Mouse (Mus musculus) forebrain, embryonic 10.5 days (tissue): ENCODE measurements around the gene Pcnp. TPM values are rescaled to one million over a fixed set of nuclear protein-coding genes. Genes with fewer than 3 reads are reported as not detected.
"Not testable (repeated sequence)": the region's sequence is repeated elsewhere in the genome, so short reads cannot be mapped to it uniquely, and the experiment has no call there.

Source experiments
- DNase-seq: peaks from one replicate; pipeline ENCODE4 v3.0.0-alpha.2; 2017; ENCODE audit warnings: low spot score; ENCODE audit errors: extremely low spot score
- H3K27ac ChIP-seq: fragments of 300-500 bp; sonication (generic); 2 replicates; pipeline ENCODE4 v1.5.1; 2016; ENCODE audit warnings: mild to moderate bottlenecking
- H3K27me3 ChIP-seq: fragments of 300-500 bp; sonication (generic); 2 replicates; pipeline ENCODE4 v1.6.1; 2016; ENCODE audit warnings: mild to moderate bottlenecking; ENCODE audit not compliant: poor library complexity, severe bottlenecking
- H3K36me3 ChIP-seq: fragments of 300-500 bp; sonication (generic); replicated peaks from 2 replicates; pipeline ENCODE4 v1.6.1; 2016; ENCODE audit warnings: mild to moderate bottlenecking, moderate library complexity
- H3K4me1 ChIP-seq: fragments of 300-500 bp; sonication (generic); 2 replicates; pipeline ENCODE4 v1.6.1; 2016
- H3K4me3 ChIP-seq: fragments of 300-500 bp; sonication (generic); 2 replicates; pipeline ENCODE4 v1.5.1; 2016; ENCODE audit warnings: mild to moderate bottlenecking, moderate library complexity
- H3K9me3 ChIP-seq: fragments of 300-500 bp; sonication (generic); 2 replicates; pipeline ENCODE4 v1.6.1; 2016; ENCODE audit warnings: mild to moderate bottlenecking, moderate library complexity
- WGBS: fragments of 180-500 bp; shearing (Covaris S2); methylation state at CpG from one replicate; pipeline ENCODE4 v1.1.7; 2016; 5-methylcytosine and 5-hydroxymethylcytosine counted together
- polyA plus RNA-seq: library from polyadenylated mRNA; unstranded; fragments of >200 nt; fragmentation: Nextera tagmentation; extraction: Ambion mirVana; gene quantifications from 2 replicates; pipeline ENCODE4 v1.2.1, GENCODE M21; 2016

Gene Pcnp
- polyA plus RNA-seq, 1 experiment from 2014 or later, result 330 TPM

DNA sequence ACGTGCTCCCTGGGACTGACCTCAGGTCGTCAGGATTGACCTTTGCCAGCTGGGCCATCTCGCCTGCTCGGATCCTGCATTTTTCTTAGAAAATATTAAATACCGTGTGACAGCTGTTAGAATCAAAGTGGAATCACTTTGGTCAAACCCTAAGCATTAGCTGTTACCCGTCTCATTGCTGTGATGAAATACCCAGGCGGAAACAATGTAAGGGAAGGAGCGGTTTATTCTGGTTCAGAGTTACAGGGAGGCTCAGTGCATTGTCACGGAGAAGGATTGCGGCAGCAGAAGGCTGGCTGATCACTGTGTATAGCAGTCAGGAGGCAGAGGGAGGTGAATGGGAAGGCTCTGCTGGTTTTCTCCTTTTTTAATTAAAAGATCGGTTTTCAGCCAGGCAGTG, 33.4 kb upstream of the Pcnp start:
- no peak for DNase-seq
- WGBS, result 72% methylated on average over 11 of the region's 11 CpGs
- no peaks in the 10 kb centered on the region for H3K27me3 ChIP-seq

DNA sequence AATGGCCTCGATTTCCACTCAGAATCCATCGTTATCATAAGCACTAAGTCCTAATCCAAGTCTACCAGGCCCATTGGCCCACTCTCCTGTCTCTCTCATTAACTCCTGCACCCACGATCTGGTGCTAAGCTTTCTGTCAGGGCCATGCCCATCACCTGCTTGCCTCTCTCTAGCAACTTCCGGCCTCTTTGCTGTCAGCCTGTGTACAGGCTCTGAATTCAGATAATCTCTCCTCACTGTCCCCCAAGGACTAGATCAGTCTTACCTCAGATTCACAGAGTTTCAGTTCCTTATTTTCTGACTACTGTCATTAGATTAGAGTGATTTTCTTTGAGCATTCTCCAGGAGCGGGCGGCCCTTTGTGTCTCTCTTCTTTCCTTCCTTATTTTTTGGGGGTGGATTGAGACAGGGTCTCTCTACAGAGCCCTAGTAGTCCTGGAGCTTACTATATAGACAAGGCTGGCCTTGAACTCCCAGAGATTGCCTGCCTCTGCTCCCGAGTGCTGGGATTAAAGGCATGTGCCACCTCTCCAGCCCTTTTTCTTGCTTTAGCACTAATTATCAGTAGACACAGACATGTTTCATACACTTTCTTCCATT, 32.6 kb upstream of the Pcnp start:
- no peaks in the 10 kb centered on the region for H3K9me3 ChIP-seq
- peaks cover 20% of the 10 kb centered on the region for H3K4me1 ChIP-seq
- WGBS, result 78% methylated on average over 7 of the region's 7 CpGs
- H3K27ac ChIP-seq, result no peak overlapping the region
- no peak overlapping the region for H3K4me3 ChIP-seq
- H3K27me3 ChIP-seq, result no peaks in the 10 kb centered on the region
- DNase-seq, result no peak
- no peaks in the 10 kb centered on the region for H3K36me3 ChIP-seq

More for the DNA sequence above, 33.4 kb upstream of the Pcnp start:
- Histone ChIP-seq H3K27ac (no peak overlapping the region), H3K36me3 (no peaks in the 10 kb centered on the region), H3K9me3 (no peaks in the 10 kb centered on the region), H3K4me3 (no peak overlapping the region), H3K4me1 (peaks cover 11% of the 10 kb centered on the region)

DNA sequence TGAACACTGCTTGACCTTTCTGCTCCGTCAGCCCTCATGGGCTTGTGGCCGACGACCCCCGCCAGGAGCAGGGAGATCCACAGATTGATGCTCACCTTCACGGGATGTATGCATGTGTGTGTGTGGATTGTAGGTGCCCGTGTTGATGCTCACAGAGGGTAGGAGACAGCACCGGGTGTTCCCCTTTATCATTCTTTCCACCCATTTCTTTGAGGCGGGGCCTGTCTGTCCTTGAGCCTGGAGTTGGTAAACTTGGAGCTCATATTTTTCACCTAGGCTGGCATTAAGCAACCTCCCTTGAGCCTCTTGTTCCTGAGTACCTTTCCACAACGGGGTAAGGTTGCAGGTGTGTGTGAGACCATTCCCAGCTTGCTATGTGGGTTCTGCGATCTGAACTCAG, 28.6 kb upstream of the Pcnp start:
- Histone ChIP-seq H3K36me3 (no peaks in the 10 kb centered on the region), H3K9me3 (no peaks in the 10 kb centered on the region), H3K4me1 (peaks cover 27% of the 10 kb centered on the region), H3K27me3 (no peaks in the 10 kb centered on the region), H3K27ac (peak overlapping the region; percentile 68), H3K4me3 (no peak overlapping the region)
- DNase-seq, result no peak
- 77% methylated on average over 10 of the region's 10 CpGs for WGBS

DNA sequence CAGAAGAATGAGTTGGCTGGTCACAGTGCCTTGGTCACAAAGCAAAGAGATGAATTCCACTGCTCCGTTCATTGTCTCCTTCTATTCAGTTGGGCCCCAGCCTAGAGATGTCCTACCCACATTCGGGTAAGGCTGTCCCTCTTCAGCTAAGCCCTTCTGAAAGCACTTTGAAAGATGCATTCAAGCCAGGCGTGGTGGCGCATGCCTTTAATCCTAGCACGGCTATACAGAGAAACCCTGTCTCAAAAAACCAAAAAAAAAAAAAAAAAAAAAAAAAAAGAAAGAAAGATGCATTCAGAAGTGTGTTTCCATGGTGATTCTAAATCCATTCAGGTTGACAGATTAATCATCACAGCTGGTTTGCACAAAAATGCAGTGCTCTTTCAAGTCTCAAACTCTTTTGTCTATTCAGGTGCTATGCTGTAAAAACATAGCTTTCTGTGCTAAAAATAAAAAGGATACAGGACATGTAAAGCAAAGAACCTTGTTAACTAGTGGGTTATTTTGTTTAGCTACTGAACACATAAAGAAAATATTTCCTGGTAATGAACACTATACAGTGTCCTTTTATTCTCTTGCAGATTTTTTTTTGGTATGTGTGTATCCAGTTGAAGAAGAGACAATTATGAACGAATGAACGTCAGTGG, 27.5 kb upstream of the Pcnp start:
- Histone ChIP-seq H3K4me1 (peaks cover 27% of the 10 kb centered on the region), H3K27me3 (no peaks in the 10 kb centered on the region), H3K27ac (peak overlapping the region; percentile 74), H3K4me3 (no peak overlapping the region), H3K9me3 (no peaks in the 10 kb centered on the region), H3K36me3 (no peaks in the 10 kb centered on the region)
- peak; percentile 51 for DNase-seq
- WGBS, result 27% methylated on average over 7 of the region's 7 CpGs

DNA sequence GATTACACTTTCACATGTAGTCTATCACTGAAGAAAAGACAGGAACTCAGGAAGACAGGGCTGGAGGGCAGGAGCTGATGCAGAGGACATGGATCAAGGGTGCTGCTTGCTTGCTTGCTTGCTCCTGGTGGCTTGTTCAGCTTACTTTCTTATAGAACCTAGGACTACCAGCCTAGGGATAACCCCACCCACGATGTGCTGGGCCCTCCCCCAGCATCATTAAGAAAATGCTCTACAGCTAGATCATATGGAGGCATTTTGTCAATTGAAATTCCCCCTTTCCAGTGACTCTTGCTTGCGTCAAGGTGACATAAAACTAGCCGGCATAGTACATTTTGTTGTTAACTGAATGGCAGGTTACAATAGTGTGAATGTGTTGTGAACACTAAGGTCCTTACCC, 26.4 kb upstream of the Pcnp start:
- no peak overlapping the region for H3K4me3 ChIP-seq
- DNase-seq, result no peak
- no peaks in the 10 kb centered on the region for H3K27me3 ChIP-seq
- peaks cover 27% of the 10 kb centered on the region for H3K4me1 ChIP-seq
- 83% methylated on average over 3 of the region's 3 CpGs for WGBS
- H3K9me3 ChIP-seq, result no peaks in the 10 kb centered on the region
- peak overlapping the region; percentile 74; the same call in 1 of the 2 replicates for H3K27ac ChIP-seq
- H3K36me3 ChIP-seq, result no peaks in the 10 kb centered on the region

DNA sequence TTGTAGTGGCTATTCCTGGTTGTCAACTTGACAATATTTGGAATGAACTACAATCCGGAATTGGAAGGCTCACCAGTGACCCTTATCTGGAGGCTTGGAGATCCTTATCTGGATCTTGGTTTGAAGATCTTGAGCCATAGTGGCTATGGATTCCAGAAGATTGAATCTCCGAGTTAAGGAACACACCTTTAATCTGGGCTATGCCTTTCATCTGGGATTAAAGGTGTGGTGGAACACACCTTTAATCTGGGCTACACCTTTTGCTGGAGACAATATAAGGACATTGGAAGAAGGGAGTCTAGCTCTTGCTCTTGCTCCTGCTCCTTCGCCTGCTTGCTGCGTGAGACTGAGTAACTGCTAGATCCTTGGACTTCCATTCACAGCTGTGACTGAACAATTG, 18.5 kb upstream of the Pcnp start, which contains the start of gene Senp7:
Gene Senp7, plus strand, starts transcription at position 301 of the 400 bp plus-strand sequence.
- not testable (repeated sequence) for DNase-seq, H3K4me1 ChIP-seq, H3K36me3 ChIP-seq, H3K9me3 ChIP-seq, H3K27ac ChIP-seq, H3K4me3 ChIP-seq, H3K27me3 ChIP-seq
- WGBS, result no CpG with 5 or more reads among the region's 4 CpGs

DNA sequence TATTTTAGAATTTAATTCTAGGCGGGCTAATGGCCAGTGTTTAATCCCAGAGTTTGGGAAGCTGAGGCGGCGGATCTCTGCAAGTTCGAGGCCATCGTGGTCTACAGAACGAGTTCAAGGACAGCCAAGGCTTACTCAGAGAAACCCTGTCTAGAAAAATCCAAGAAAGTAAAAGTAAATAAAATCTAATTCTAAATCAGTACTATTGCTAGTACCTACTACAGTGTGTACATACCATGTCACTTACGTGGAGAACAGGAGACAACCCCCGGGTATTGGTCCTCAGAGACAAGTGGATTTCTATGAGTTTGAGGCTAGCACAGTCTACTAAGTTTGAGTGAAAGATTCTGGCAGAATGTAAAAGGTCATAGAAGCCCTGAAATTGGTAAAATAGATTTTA, 8.6 kb upstream of the Pcnp start:
- Histone ChIP-seq H3K4me3 (peak overlapping the region; percentile 94), H3K27me3 (no peaks in the 10 kb centered on the region), H3K36me3 (peaks cover 26% of the 10 kb centered on the region), H3K4me1 (peaks cover 18% of the 10 kb centered on the region), H3K9me3 (no peaks in the 10 kb centered on the region), H3K27ac (peak overlapping the region; percentile 95)
- WGBS, result 30% methylated on average over 8 of the region's 8 CpGs
- no peak for DNase-seq

DNA sequence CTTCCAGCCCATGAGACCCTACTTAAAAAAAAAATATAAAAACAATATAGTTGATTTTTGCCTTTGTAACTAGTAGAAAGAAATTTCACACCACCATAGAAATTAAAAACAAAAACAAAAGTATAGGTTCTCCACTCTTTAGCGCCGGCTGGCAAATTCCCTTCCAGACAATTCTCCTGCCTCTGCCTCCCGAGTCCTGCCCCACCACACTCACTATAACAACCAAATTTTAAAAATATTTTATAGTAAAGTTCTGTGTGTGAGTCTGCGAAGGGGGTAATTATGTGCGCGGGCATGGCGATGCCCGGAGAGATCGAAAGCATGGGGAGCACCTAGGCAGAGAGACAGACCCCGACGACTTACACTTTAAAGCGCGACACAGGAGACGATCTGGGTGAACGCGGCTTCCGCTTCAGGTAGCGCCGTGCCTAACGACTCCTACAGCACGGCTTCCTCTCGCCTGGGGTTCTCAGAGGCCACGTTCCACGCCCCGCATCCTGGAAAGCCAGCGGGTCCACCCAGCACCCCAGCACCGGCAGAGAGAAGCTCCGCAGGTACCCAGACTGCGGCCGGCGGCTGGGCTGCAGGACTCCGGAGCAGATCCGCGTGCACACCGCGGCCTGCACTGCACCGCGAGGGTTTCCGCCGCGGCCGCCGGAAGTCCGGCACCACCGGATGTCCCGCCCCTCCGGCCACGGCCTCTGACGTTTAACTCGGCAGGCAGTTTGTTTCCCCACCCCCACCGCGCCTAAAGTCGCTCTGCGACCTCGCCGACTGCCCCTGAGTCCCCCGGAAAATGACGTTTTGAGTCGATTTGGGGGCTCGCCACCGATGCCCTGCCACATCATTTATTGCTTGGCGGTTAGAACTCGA, 7.8 kb upstream of the Pcnp start, which contains the start of gene Trmt10c:
Gene Trmt10c, minus strand, starts transcription at position 682 of the 873 bp plus-strand sequence.
- Histone ChIP-seq H3K9me3 (no peaks in the 10 kb centered on the region), H3K4me1 (peaks cover 18% of the 10 kb centered on the region), H3K27ac (peak within 1 kb of the TSS; percentile 95), H3K4me3 (peak within 1 kb of the TSS; percentile 94), H3K27me3 (no peaks in the 10 kb centered on the region), H3K36me3 (peaks cover 33% of the 10 kb centered on the region)
- WGBS, result under 1% methylated on average over 63 of the region's 63 CpGs
- peak; percentile 91 for DNase-seq

DNA sequence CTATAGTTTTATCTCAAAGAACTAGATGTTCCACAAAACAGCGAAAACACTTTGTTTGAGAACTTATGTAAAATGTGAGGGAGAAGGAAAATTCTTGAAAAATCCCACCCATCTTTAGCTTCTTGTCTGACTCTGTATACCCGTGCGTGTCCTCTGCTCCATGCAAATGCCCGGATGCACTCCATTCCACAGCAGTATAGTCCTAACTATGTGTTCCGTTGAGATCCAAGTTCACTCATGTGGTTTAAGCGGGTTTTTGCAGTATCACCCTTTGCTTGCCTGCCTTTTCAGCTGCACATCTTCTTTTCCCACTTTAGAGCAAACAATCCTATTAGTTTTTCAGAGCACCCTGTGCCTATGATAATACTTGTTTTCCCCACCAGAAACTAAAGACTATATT, 7.0 kb upstream of the Pcnp start:
- 73% methylated on average over 6 of the region's 6 CpGs for WGBS
- H3K4me3 ChIP-seq, result peak overlapping the region; percentile 94

DNA sequence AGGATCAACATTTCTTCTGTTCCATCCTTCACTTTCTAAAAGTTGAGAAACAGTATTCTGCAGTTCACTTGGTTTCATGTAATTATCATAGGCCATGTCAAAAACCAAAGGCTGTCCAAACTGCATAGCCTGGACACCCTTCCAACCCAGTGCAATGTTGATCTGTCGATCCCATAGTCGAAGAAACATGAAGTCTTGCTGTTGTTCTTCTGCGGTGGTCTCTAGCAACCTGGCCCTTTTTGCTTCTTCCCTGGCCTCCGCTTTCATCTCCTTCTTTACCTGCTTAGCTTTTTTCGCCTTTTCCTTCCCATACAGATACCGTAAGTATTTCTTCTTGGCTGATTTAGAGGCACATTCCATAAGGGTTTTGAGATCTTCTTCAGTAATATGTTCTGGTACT, 5.0 kb upstream of the Pcnp start:
- Histone ChIP-seq H3K4me1 (peaks cover 31% of the 10 kb centered on the region), H3K9me3 (no peaks in the 10 kb centered on the region), H3K27ac (no peak overlapping the region), H3K27me3 (no peaks in the 10 kb centered on the region), H3K36me3 (peaks cover 44% of the 10 kb centered on the region), H3K4me3 (no peak overlapping the region)
- no peak for DNase-seq
- 96% methylated on average over 6 of the region's 6 CpGs for WGBS

More for the DNA sequence above, 7.0 kb upstream of the Pcnp start:
- H3K27ac ChIP-seq, result 0 out of 2 replicates have a peak overlapping the region, but pooled peaks have one; percentile 95
- H3K4me1 ChIP-seq, result peaks cover 18% of the 10 kb centered on the region
- H3K9me3 ChIP-seq, result no peaks in the 10 kb centered on the region
- H3K27me3 ChIP-seq, result no peaks in the 10 kb centered on the region
- no peak for DNase-seq
- peaks cover 42% of the 10 kb centered on the region for H3K36me3 ChIP-seq

DNA sequence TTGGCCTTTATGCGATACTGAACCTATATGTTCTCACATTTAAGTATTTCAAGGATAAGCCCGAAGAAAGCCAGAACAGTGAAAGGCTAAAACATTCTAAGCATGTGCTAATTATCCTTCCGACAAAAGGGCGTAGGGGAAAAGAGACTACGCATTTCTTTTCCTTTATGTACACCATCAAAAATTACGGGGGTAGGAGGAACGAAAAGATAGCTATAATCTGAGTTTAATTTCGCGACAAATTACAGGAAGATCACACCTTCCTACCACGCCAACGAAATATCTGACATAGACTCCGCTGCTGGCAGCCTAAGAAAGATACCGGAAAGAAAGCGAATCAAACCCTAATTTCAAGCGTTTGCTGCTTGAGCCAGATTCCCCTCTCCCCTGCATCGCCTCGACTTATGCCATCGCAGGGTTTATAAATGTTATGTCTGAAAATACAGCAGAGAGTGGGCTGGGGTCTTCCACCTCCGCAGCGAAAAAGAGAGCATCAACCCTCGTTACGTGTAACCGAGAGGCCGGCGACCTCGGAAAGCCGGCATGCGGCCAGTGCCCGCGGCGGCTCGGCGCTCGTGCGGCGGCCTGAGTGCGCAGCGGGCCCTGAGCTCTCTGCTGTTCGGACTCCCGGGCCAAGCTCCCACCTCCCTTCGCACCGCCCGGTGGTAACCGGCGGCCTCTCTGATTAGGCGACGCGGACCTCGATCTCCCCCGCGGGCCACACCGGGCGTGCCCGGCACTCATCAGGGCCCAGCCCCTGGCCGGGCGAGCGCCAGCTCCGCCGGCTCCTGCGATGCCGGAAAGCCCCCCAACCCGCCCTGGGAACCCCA, 602 bp downstream of the Pcnp start:
- Histone ChIP-seq H3K36me3 (peaks cover 53% of the 10 kb centered on the region), H3K4me1 (peaks cover 24% of the 10 kb centered on the region), H3K27ac (peak overlapping the region; percentile 98), H3K27me3 (no peaks in the 10 kb centered on the region), H3K9me3 (no peaks in the 10 kb centered on the region), H3K4me3 (peak overlapping the region; percentile 90)
- no peak for DNase-seq
- 1% methylated on average over 62 of the region's 62 CpGs for WGBS
